Mouse (Mus musculus) left cerebral cortex, postnatal 10 days (tissue): ENCODE measurements around the gene Panx3. TPM values are rescaled to one million over a fixed set of nuclear protein-coding genes. Genes with fewer than 3 reads are reported as not detected.

Experiments used
- total RNA-seq, 2 experiments: library from RNA; stranded (reverse); gene quantifications; 2 replicates each; pipeline ENCODE4 v1.2.3; 2021

Gene Panx3
- total RNA-seq, 2 experiments from 2014 or later: not detected

Other genes with a start within 250 kb of the Panx3 start
- gene Robo3, start 236.0 kb downstream of the Panx3 start, total RNA-seq: 10 to 100 TPM; 24.8 to 27.4 TPM
- 10 to 100 TPM; 21.8 to 24.6 TPM for gene Msantd2, start 179.9 kb downstream of the Panx3 start, total RNA-seq
- gene Esam, start 141.2 kb downstream of the Panx3 start, total RNA-seq: 10 to 100 TPM; 29.5 to 29.6 TPM
- gene Vsig2, start 130.0 kb downstream of the Panx3 start, total RNA-seq: 1 to 10 TPM; 3.3 to 4.1 TPM
- gene Nrgn, start 116.3 kb downstream of the Panx3 start, total RNA-seq: 1,000 to 10,000 TPM; 1,798 to 1,800 TPM
- 10 to 100 TPM; 13.6 to 16.3 TPM for gene Siae, start 113.5 kb downstream of the Panx3 start, total RNA-seq
- gene Spa17, start 55.5 kb downstream of the Panx3 start, total RNA-seq: 1 to 10 TPM; 1.9 to 2.2 TPM
- 10 to 100 TPM; 54.1 to 58.3 TPM for gene Tbrg1, start 11.9 kb downstream of the Panx3 start, total RNA-seq
- not detected for gene Olfr160, start 47.0 kb upstream of the Panx3 start, total RNA-seq
- not detected for gene Olfr874, start 75.9 kb upstream of the Panx3 start, total RNA-seq
- gene Olfr875, start 102.6 kb upstream of the Panx3 start, total RNA-seq: not detected
- gene Olfr876, start 133.8 kb upstream of the Panx3 start, total RNA-seq: not detected
- gene Olfr877, start 185.0 kb upstream of the Panx3 start, total RNA-seq: not detected
- under 1 TPM in 1 of 2 experiments, not detected in 1; 0.06 TPM for gene Olfr145, start 227.5 kb upstream of the Panx3 start, total RNA-seq
- not detected for gene Olfr878, start 248.6 kb upstream of the Panx3 start, total RNA-seq